ENCODE assay signal across 17 mouse cellular contexts in genomic region chr15:84643178-84643577, GRCm38 (mm10). TPM values are rescaled to one million over a fixed set of nuclear protein-coding genes. Genes with fewer than 3 reads are reported as not detected.
DNase-seq lines count a peak whose midpoint lies in the region; ATAC-seq and TF ChIP-seq lines count a peak whose summit lies in the region.
"Had no signal": no experiment of that assay in that cellular context is flagged by ENCODE, and none has a peak within 500 bp of the region (broad histone marks: within the 10 kb centered on the region; RNA-seq: fewer than 3 reads in every experiment).

No protein-coding gene starts in this region.

- no peak for DNase-seq in heart, embryonic 10.5 days (ENCODE audit: low spot score)
- DNase-seq in heart, postnatal 36 days = no peak
- no peak for DNase-seq in hindbrain, embryonic 10.5 days (ENCODE audit: low spot score)
- DNase-seq in hindbrain, postnatal 0 days (ENCODE audit: low spot score) = no peak
- DNase-seq in stomach, postnatal 0 days (ENCODE audit: low spot score) = no peak
- no peak for DNase-seq in liver
- DNase-seq in natural killer cell, adult 2 months (ENCODE audit: low spot score in 2 of 2) = no peak
- DNase-seq: adrenal gland, adult 2 months; cerebellum, adult 11 months; cerebellum, postnatal 14 days; gastrocnemius, postnatal 14 days; kidney, postnatal 4 days; liver, postnatal 0 days; thymus, adult 18-20 months had no signal

- WGBS in heart, embryonic 10.5 days = 0% methylated on average over 1 of the region's 1 CpGs
- WGBS in hindbrain, embryonic 10.5 days = 16% methylated on average over 1 of the region's 1 CpGs
- whole genome bisulfite sequencing in hindbrain, postnatal 0 days = 28% methylated on average over 1 of the region's 1 CpGs
- WGBS in stomach, embryonic 14.5 days = 11% methylated on average over 1 of the region's 1 CpGs
- 25% methylated on average over 1 of the region's 1 CpGs for WGBS in stomach, postnatal 0 days

- no peak overlapping the region for H3K9ac ChIP-seq in hindbrain, postnatal 0 days (replicated peaks; ENCODE audit: low read length)
- no peak overlapping the region for H3K9ac ChIP-seq in stomach, embryonic 14.5 days (replicated peaks; ENCODE audit: low read depth, low read length)
- H3K9ac ChIP-seq in stomach, postnatal 0 days (ENCODE audit: low read length) = no peak overlapping the region
- H3K9ac ChIP-seq: liver, postnatal 0 days; neural tube, embryonic 15.5 days had no signal

- TF ChIP-seq CTCF in hindbrain, postnatal 0 days (IDR thresholded peaks at IDR 0.05; ENCODE audit: low read depth) = no peak
- TF ChIP-seq CTCF in stomach, postnatal 0 days (IDR thresholded peaks at IDR 0.05; ENCODE audit: low read depth) = no peak

- H3K9me3 ChIP-seq in heart, embryonic 10.5 days = 0 out of 2 replicates have a peak, but pooled peaks cover 4% of the 10 kb centered on the region
- H3K9me3 ChIP-seq in hindbrain, embryonic 10.5 days = peaks cover 2% of the 10 kb centered on the region; the same call in 1 of the 2 replicates
- 0 out of 2 replicates have a peak, but pooled peaks cover 2% of the 10 kb centered on the region for H3K9me3 ChIP-seq in hindbrain, postnatal 0 days (ENCODE audit: low read length)
- H3K9me3 ChIP-seq in stomach, embryonic 14.5 days (ENCODE audit: control insufficient read depth, low read depth, low read length) = no peaks in the 10 kb centered on the region
- H3K9me3 ChIP-seq in stomach, postnatal 0 days (ENCODE audit: control insufficient read depth, low read length) = no peaks in the 10 kb centered on the region

- H3K4me2 ChIP-seq in hindbrain, postnatal 0 days (ENCODE audit: low read depth, low read length) = no peak overlapping the region
- H3K4me2 ChIP-seq in stomach, embryonic 14.5 days (replicated peaks; ENCODE audit: low read depth, low read length) = no peak overlapping the region
- H3K4me2 ChIP-seq in stomach, postnatal 0 days (replicated peaks; ENCODE audit: low read depth) = no peak overlapping the region
- H3K4me2 ChIP-seq: neural tube, embryonic 15.5 days had no signal

- no peak overlapping the region for H3K4me3 ChIP-seq in heart, embryonic 10.5 days
- no peak overlapping the region for H3K4me3 ChIP-seq in hindbrain, embryonic 10.5 days
- no peak overlapping the region for H3K4me3 ChIP-seq in hindbrain, postnatal 0 days (ENCODE audit: low read length)
- no peak overlapping the region for H3K4me3 ChIP-seq in stomach, embryonic 14.5 days (ENCODE audit: low read depth, low read length)
- no peak overlapping the region for H3K4me3 ChIP-seq in stomach, postnatal 0 days (ENCODE audit: low read depth, low read length)
- H3K4me3 ChIP-seq: neural tube, embryonic 15.5 days had no signal

- peak overlapping the region; percentile 78 for H3K27ac ChIP-seq in heart, embryonic 10.5 days
- H3K27ac ChIP-seq in hindbrain, embryonic 10.5 days = peak overlapping the region; percentile 10
- H3K27ac ChIP-seq in hindbrain, postnatal 0 days = no peak overlapping the region
- H3K27ac ChIP-seq in stomach, embryonic 14.5 days (ENCODE audit: low read length) = peak overlapping the region; percentile 33; the same call in 1 of the 2 replicates
- H3K27ac ChIP-seq in stomach, postnatal 0 days (replicated peaks) = no peak overlapping the region
- H3K27ac ChIP-seq: neural tube, embryonic 15.5 days had no signal

- TF ChIP-seq EP300 in stomach, postnatal 0 days (optimal IDR thresholded peaks at IDR 0.05) = no peak

- H3K4me1 ChIP-seq in heart, embryonic 10.5 days = peaks cover 60% of the 10 kb centered on the region
- peaks cover 45% of the 10 kb centered on the region for H3K4me1 ChIP-seq in hindbrain, embryonic 10.5 days (replicated peaks)
- no peaks in the 10 kb centered on the region for H3K4me1 ChIP-seq in hindbrain, postnatal 0 days (ENCODE audit: insufficient read depth, low read length)
- peaks cover 21% of the 10 kb centered on the region; the same call in 1 of the 2 replicates for H3K4me1 ChIP-seq in stomach, embryonic 14.5 days (ENCODE audit: control insufficient read depth, insufficient read depth, low read length)
- peaks cover 7% of the 10 kb centered on the region; the same call in 1 of the 2 replicates for H3K4me1 ChIP-seq in stomach, postnatal 0 days (replicated peaks; ENCODE audit: control insufficient read depth, insufficient read depth)

- H3K36me3 ChIP-seq in heart, embryonic 10.5 days = no peaks in the 10 kb centered on the region
- no peaks in the 10 kb centered on the region for H3K36me3 ChIP-seq in hindbrain, embryonic 10.5 days
- no peaks in the 10 kb centered on the region for H3K36me3 ChIP-seq in hindbrain, postnatal 0 days (ENCODE audit: insufficient read depth, low read length)
- H3K36me3 ChIP-seq in stomach, embryonic 14.5 days (ENCODE audit: control insufficient read depth, insufficient read depth, low read length) = no peaks in the 10 kb centered on the region
- H3K36me3 ChIP-seq in stomach, postnatal 0 days (ENCODE audit: control insufficient read depth, insufficient read depth, low read length) = no peaks in the 10 kb centered on the region
- H3K36me3 ChIP-seq: neural tube, embryonic 15.5 days had no signal

- intact Hi-C loops in heart, postnatal 36 days (cut with DNase I) = no loop called here

- H3K27me3 ChIP-seq in heart, embryonic 10.5 days (ENCODE audit: insufficient read depth, poor library complexity, severe bottlenecking) = no peaks in the 10 kb centered on the region
- no peaks in the 10 kb centered on the region for H3K27me3 ChIP-seq in hindbrain, embryonic 10.5 days (ENCODE audit: insufficient read depth, poor library complexity, severe bottlenecking)
- H3K27me3 ChIP-seq in hindbrain, postnatal 0 days (ENCODE audit: insufficient read depth, low read length) = no peaks in the 10 kb centered on the region
- H3K27me3 ChIP-seq in stomach, embryonic 14.5 days (ENCODE audit: control insufficient read depth, insufficient read depth, low read length) = no peaks in the 10 kb centered on the region
- no peaks in the 10 kb centered on the region for H3K27me3 ChIP-seq in stomach, postnatal 0 days (ENCODE audit: control insufficient read depth, insufficient read depth, low read length)
- H3K27me3 ChIP-seq: neural tube, embryonic 15.5 days had no signal

- ATAC-seq in hindbrain, postnatal 0 days = no peak
- ATAC-seq in stomach, embryonic 14.5 days (ENCODE audit: insufficient number of reproducible peaks, insufficient read depth, low FRiP score, low read depth) = 0 out of 2 replicates have a peak, but pooled peaks have one; percentile 48
- ATAC-seq in stomach, postnatal 0 days (ENCODE audit: low FRiP score, low TSS enrichment) = no peak
- ATAC-seq: liver, postnatal 0 days had no signal

RNA-seq across cellular contexts. Expression of gene Prr5, which starts 26.2 kb away (rescaled TPM):
- 30.6 and 33.1 TPM in 2 replicates for polyA plus RNA-seq in heart, embryonic 10.5 days (2016; fragmentation: Nextera tagmentation; extraction: Ambion mirVana)
- 1 to 10 TPM; 3.1 to 3.7 TPM for total RNA-seq in heart, postnatal 36 days (2021)
- polyA plus RNA-seq in hindbrain, embryonic 10.5 days (2016; fragmentation: Nextera tagmentation; extraction: Ambion mirVana) = 17.9 and 20.4 TPM in 2 replicates
- total RNA-seq in hindbrain, postnatal 0 days (2014; rRNA removed) = 25.5 and 34.2 TPM in 2 replicates
- 33.2 and 36.6 TPM in 2 replicates for polyA plus RNA-seq in hindbrain, postnatal 0 days (2015; fragmentation: Nextera tagmentation; extraction: Ambion mirVana)
- 29.0 and 34.8 TPM in 2 replicates for polyA plus RNA-seq in stomach, embryonic 14.5 days (2014; fragmentation: Nextera tagmentation; extraction: Ambion mirVana)
- polyA plus RNA-seq in stomach, postnatal 0 days (2015; fragmentation: Nextera tagmentation; extraction: Ambion mirVana) = 18.2 and 20.3 TPM in 2 replicates
- total RNA-seq: MEL had no signal

Comparison
In these comparisons a context has a peak if more than half of its experiments do, and no peak if none do; other contexts are left out.
1. H3K27ac ChIP-seq: peak in heart, embryonic 10.5 days (single experiment), hindbrain, embryonic 10.5 days (single experiment) and stomach, embryonic 14.5 days (single experiment); none in hindbrain, postnatal 0 days (single experiment) and stomach, postnatal 0 days (single experiment).